Mouse (Mus musculus) lung, postnatal 14 days (tissue): ENCODE data around the gene Hcn2.

ENCODE experiments used
- DNase-seq: peaks from one replicate; pipeline ENCODE4 v3.0.0; 2021

Hcn2 gene

GRCm38 (mm10) chr10:79778006-79778405 is 61.6 kb downstream of the Hcn2 start:
- DNase-seq = peak; percentile 70

GRCm38 (mm10) chr10:79779193-79779592 is 62.8 kb downstream of the Hcn2 start:
- DNase-seq = no peak

- DNase-seq = peak; percentile 96
Measured at GRCm38 (mm10) chr10:79779784-79780663, 63.6 kb downstream of the Hcn2 start.

- peak; percentile 70 for DNase-seq
Measured at GRCm38 (mm10) chr10:79780664-79781015, 64.2 kb downstream of the Hcn2 start.

GRCm38 (mm10) chr10:79781139-79781538 is 64.7 kb downstream of the Hcn2 start:
- DNase-seq = no peak

- no peak for DNase-seq
Measured at GRCm38 (mm10) chr10:79781956-79782355, 65.5 kb downstream of the Hcn2 start.

- DNase-seq = no peak
Measured at GRCm38 (mm10) chr10:79783050-79783449, 66.6 kb downstream of the Hcn2 start.

GRCm38 (mm10) chr10:79783920-79784800 is 67.7 kb downstream of the Hcn2 start:
- peak; percentile 65 for DNase-seq
